Mouse (Mus musculus) left cerebral cortex, postnatal 4 days (tissue): Measurements from ENCODE around the gene Adra2c. TPM values are rescaled to one million over a fixed set of nuclear protein-coding genes. Genes with fewer than 3 reads are reported as not detected.

Source experiments
- DNase-seq: peaks from one replicate; pipeline ENCODE4 v3.0.0-alpha.2; 2022
- intact Hi-C: fragments of 180-260 bp; cut with DNase I; formaldehyde crosslinking; loops from one replicate; pipeline ENCODE4 v1.15.1; 2025
- total RNA-seq, 2 experiments: library from RNA; stranded (reverse); gene quantifications; 2 replicates each; pipeline ENCODE4 v1.2.3; 2021

Adra2c gene
- total RNA-seq, 2 experiments from 2014 or later: 6.4 to 7.8 TPM

- intact Hi-C loops: no loop called here
- DNase-seq: no peak
Measured at GRCm38 (mm10) chr5:35306692-35307091, 28.6 kb downstream of the Adra2c start.

- peak; percentile 32 for DNase-seq
- intact Hi-C loops: no loop called here
Measured at GRCm38 (mm10) chr5:35309853-35310252, 31.7 kb downstream of the Adra2c start.

- peak; percentile 39 for DNase-seq
- intact Hi-C loops: no loop called here
Measured at GRCm38 (mm10) chr5:35311738-35312250, 33.7 kb downstream of the Adra2c start.

GRCm38 (mm10) chr5:35313231-35313821 is 35.2 kb downstream of the Adra2c start:
- DNase-seq: peak; percentile 39
- intact Hi-C loops: no loop called here

GRCm38 (mm10) chr5:35313826-35314586 is 35.9 kb downstream of the Adra2c start:
- intact Hi-C loops: no loop called here
- DNase-seq: peak; percentile 43

- intact Hi-C loops: no loop called here
- no peak for DNase-seq
Measured at GRCm38 (mm10) chr5:35314629-35315028, 36.5 kb downstream of the Adra2c start.

- intact Hi-C loops: no loop called here
- DNase-seq: no peak
Measured at GRCm38 (mm10) chr5:35315204-35315603, 37.1 kb downstream of the Adra2c start.

- peak; percentile 88 for DNase-seq
- intact Hi-C loops: no loop called here
Measured at GRCm38 (mm10) chr5:35320650-35321049, 42.5 kb downstream of the Adra2c start.

GRCm38 (mm10) chr5:35330822-35331221 is 52.7 kb downstream of the Adra2c start:
- intact Hi-C loops: no loop called here
- no peak for DNase-seq

Other genes starting within 250 kb of the Adra2c start
- 1 to 10 TPM in 1 of 2 experiments, under 1 TPM in 1; 0.95 to 1.7 TPM for gene Hgfac, start 236.8 kb upstream of the Adra2c start, total RNA-seq
- 10 to 100 TPM in 1 of 2 experiments, 1 to 10 TPM in 1; 9.4 to 10.3 TPM for gene Dok7, start 221.6 kb upstream of the Adra2c start, total RNA-seq
- gene Lrpap1, start 172.6 kb upstream of the Adra2c start, total RNA-seq: 10 to 100 TPM; 73.4 to 83.3 TPM
- gene Hmx1, start 110.8 kb downstream of the Adra2c start, total RNA-seq: not detected
- 1 to 10 TPM; 1.9 to 3.3 TPM for gene Cpz, start 247.4 kb downstream of the Adra2c start, total RNA-seq